Mouse (Mus musculus) megakaryocyte-erythroid progenitor cell, adult 5 weeks (primary cell): ENCODE data around the gene Zfp958. TPM values are rescaled to one million over a fixed set of nuclear protein-coding genes. Genes with fewer than 3 reads are reported as not detected.

ENCODE experiments used
- polyA plus RNA-seq: library from polyadenylated mRNA; stranded (reverse); fragments of >175 nt; gene quantifications from 2 replicates; pipeline ENCODE4 v1.2.3, GENCODE M21; 2012

The Zfp958 gene
- polyA plus RNA-seq, result 0.21 and 0.36 TPM in 2 replicates

DNA sequence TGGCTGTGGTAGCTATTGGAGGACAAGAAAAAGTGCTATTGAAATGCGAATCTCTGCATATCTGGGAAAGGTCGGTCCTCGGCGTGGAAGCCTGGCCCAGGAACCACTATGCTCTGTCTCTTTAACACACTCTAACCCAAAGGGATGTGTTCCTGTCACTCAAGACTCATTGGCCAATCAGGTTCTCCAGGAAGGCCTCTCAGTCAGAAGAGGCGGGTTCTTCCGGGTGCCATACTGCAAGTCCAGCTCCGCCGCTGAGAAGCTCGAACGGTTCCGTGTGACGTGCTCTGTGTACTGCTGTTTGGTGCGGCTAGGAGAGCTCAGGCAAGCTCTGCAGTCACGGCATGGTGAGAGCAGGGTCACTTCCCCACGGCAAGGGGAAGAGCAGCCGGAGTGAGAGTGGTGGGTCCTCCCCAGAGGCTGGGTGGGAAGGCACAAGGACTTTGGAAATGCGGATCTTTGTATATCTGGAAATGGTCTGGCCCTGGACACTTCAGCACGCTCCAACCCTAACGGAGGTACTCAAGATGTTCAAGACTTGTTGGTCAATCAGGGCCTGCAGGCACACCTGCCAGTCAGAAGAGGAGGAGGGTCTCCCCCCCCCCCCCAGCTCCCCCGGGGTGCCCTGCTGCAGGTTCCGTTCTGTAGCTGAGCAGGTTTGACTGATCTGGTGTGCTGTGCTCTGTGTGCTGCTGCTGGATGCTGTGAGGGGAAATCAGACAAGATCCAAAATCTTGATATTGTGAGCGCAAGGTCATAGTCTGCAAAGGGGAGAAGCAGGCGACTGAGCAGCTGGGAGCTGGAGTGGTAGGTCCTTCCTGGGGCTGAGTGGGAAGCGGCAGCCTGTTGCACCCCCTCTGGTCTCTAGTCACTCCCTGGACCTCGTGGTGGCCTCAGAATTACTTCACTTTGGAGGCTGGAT, at the start of gene Zfp958:
Zfp958 (plus strand) TSS at position 236 of the 922 bp plus-strand sequence.

Other genes with a start within 250 kb of the Zfp958 start
- gene Cers4, start 120.1 kb upstream of the Zfp958 start, polyA plus RNA-seq, result 1.4 and 1.8 TPM in 2 replicates
- gene Shcbp1, start 166.4 kb downstream of the Zfp958 start, polyA plus RNA-seq, result 0.83 and 1.2 TPM in 2 replicates